Comparison of ENCODE assay signal across 8 mouse cellular contexts in genomic region chr17:24687146-24687595, GRCm38 (mm10). TPM values are rescaled to one million over a fixed set of nuclear protein-coding genes. Genes with fewer than 3 reads are reported as not detected.
DNase-seq lines count a peak whose midpoint lies in the region; ATAC-seq and TF ChIP-seq lines count a peak whose summit lies in the region.

No protein-coding gene starts in this region.

- no peak overlapping the region for H3K27ac ChIP-seq in embryonic facial prominence, embryonic 10.5 days (replicated peaks)
- H3K27ac ChIP-seq in limb, embryonic 12.5 days, result no peak overlapping the region
- no peak overlapping the region for H3K27ac ChIP-seq in midbrain, embryonic 12.5 days (replicated peaks)
- no peak overlapping the region for H3K27ac ChIP-seq in stomach, postnatal 0 days (replicated peaks)

- peak overlapping the region; percentile 50 for H3K4me3 ChIP-seq in embryonic facial prominence, embryonic 10.5 days
- peak overlapping the region; percentile 29 for H3K4me3 ChIP-seq in limb, embryonic 12.5 days (replicated peaks)
- H3K4me3 ChIP-seq in midbrain, embryonic 12.5 days, result peak overlapping the region; percentile 28
- peak overlapping the region; percentile 34 for H3K4me3 ChIP-seq in stomach, postnatal 0 days (ENCODE audit: low read depth, low read length)

- H3K4me1 ChIP-seq in embryonic facial prominence, embryonic 10.5 days, result peaks cover 31% of the 10 kb centered on the region
- peaks cover 15% of the 10 kb centered on the region for H3K4me1 ChIP-seq in limb, embryonic 12.5 days (replicated peaks)
- H3K4me1 ChIP-seq in midbrain, embryonic 12.5 days, result peaks cover 23% of the 10 kb centered on the region
- peaks cover 8% of the 10 kb centered on the region for H3K4me1 ChIP-seq in stomach, postnatal 0 days (replicated peaks; ENCODE audit: control insufficient read depth, insufficient read depth)

- no peak for TF ChIP-seq EP300 in stomach, postnatal 0 days (optimal IDR thresholded peaks at IDR 0.05)

- H3K4me2 ChIP-seq in limb, embryonic 12.5 days, result peak overlapping the region; percentile 52
- peak overlapping the region; percentile 50 for H3K4me2 ChIP-seq in midbrain, embryonic 12.5 days (replicated peaks)
- peak overlapping the region; percentile 56 for H3K4me2 ChIP-seq in stomach, postnatal 0 days (replicated peaks; ENCODE audit: low read depth)

- H3K27me3 ChIP-seq in embryonic facial prominence, embryonic 10.5 days (replicated peaks; ENCODE audit: low read depth, poor library complexity, severe bottlenecking), result peaks cover 58% of the 10 kb centered on the region
- peaks cover 61% of the 10 kb centered on the region for H3K27me3 ChIP-seq in limb, embryonic 12.5 days
- peaks cover 52% of the 10 kb centered on the region for H3K27me3 ChIP-seq in midbrain, embryonic 12.5 days
- H3K27me3 ChIP-seq in stomach, postnatal 0 days (ENCODE audit: control insufficient read depth, insufficient read depth, low read length), result peaks cover 6% of the 10 kb centered on the region

- intact Hi-C loops in heart, postnatal 14 days (cut with DNase I), result no loop called here

- H3K9ac ChIP-seq in limb, embryonic 12.5 days (replicated peaks), result peak overlapping the region; percentile 37; the same call in 1 of the 2 replicates
- H3K9ac ChIP-seq in midbrain, embryonic 12.5 days (replicated peaks), result peak overlapping the region; percentile 39; the same call in 1 of the 2 replicates
- peak overlapping the region; percentile 27; the same call in 1 of the 2 replicates for H3K9ac ChIP-seq in stomach, postnatal 0 days (ENCODE audit: low read length)

- ATAC-seq in limb, embryonic 12.5 days (ENCODE audit: insufficient number of reproducible peaks, insufficient read depth, low FRiP score, low TSS enrichment, low read depth), result no peak
- ATAC-seq in midbrain, embryonic 12.5 days (ENCODE audit: low FRiP score, low read depth), result no peak
- peak; percentile 69 for ATAC-seq in stomach, postnatal 0 days (ENCODE audit: low FRiP score, low TSS enrichment)

- TF ChIP-seq CTCF in stomach, postnatal 0 days (IDR thresholded peaks at IDR 0.05; ENCODE audit: low read depth), result peak; percentile 19; the same call in 1 of the 2 replicates

- peaks cover 9% of the 10 kb centered on the region for H3K36me3 ChIP-seq in embryonic facial prominence, embryonic 10.5 days (replicated peaks)
- H3K36me3 ChIP-seq in limb, embryonic 12.5 days, result peaks cover 8% of the 10 kb centered on the region
- H3K36me3 ChIP-seq in midbrain, embryonic 12.5 days, result peaks cover 7% of the 10 kb centered on the region; the same call in 1 of the 2 replicates
- no peaks in the 10 kb centered on the region for H3K36me3 ChIP-seq in stomach, postnatal 0 days (ENCODE audit: control insufficient read depth, insufficient read depth, low read length)

- H3K9me3 ChIP-seq in embryonic facial prominence, embryonic 10.5 days, result no peaks in the 10 kb centered on the region
- H3K9me3 ChIP-seq in limb, embryonic 12.5 days, result no peaks in the 10 kb centered on the region
- H3K9me3 ChIP-seq in midbrain, embryonic 12.5 days, result no peaks in the 10 kb centered on the region
- H3K9me3 ChIP-seq in stomach, postnatal 0 days (ENCODE audit: control insufficient read depth, low read length), result no peaks in the 10 kb centered on the region

- 2% methylated on average over 25 of the region's 25 CpGs for WGBS in embryonic facial prominence, embryonic 10.5 days
- 3% methylated on average over 25 of the region's 25 CpGs for WGBS in limb, embryonic 12.5 days
- 1% methylated on average over 25 of the region's 25 CpGs for WGBS in midbrain, embryonic 12.5 days
- WGBS in stomach, postnatal 0 days, result 1% methylated on average over 24 of the region's 25 CpGs

- DNase-seq in right cerebral cortex, postnatal 14 days, result peak; percentile 32
- no peak for DNase-seq in right cerebral cortex, postnatal 25 days
- DNase-seq in embryonic facial prominence, embryonic 10.5 days (ENCODE audit: low spot score), result peak; percentile 63
- peak; percentile 48 for DNase-seq in heart, postnatal 14 days
- peak; percentile 77 for DNase-seq in stomach, postnatal 0 days (ENCODE audit: low spot score)
- no peak for DNase-seq in frontal cortex, adult 2 months (ENCODE audit: extremely low spot score in 1 of 2, low spot score in 1 of 2)

RNA-seq across cellular contexts. Expression of gene Syngr3, which starts 2.6 kb away (rescaled TPM):
- polyA plus RNA-seq in embryonic facial prominence, embryonic 10.5 days (2016; fragmentation: Nextera tagmentation; extraction: Ambion mirVana), result 6.0 and 8.1 TPM in 2 replicates
- under 1 TPM in 1 of 2 experiments, not detected in 1; 0.12 TPM for total RNA-seq in heart, postnatal 14 days (2021)
- polyA plus RNA-seq in limb, embryonic 12.5 days (2016; fragmentation: Nextera tagmentation; extraction: Ambion mirVana), result 7.5 and 8.2 TPM in 2 replicates
- polyA plus RNA-seq in midbrain, embryonic 12.5 days (2016; fragmentation: Nextera tagmentation; extraction: Ambion mirVana), result 27.6 and 31.7 TPM in 2 replicates
- polyA plus RNA-seq in stomach, postnatal 0 days (2015; fragmentation: Nextera tagmentation; extraction: Ambion mirVana), result 5.0 and 5.9 TPM in 2 replicates
- polyA plus RNA-seq in frontal cortex, adult 2 months (2012; rRNA removed), result 170 and 183 TPM in 2 replicates

RNA-seq across cellular contexts. Expression of gene Gfer, which starts 8.8 kb away (rescaled TPM):
- 48.9 and 52.3 TPM in 2 replicates for polyA plus RNA-seq in embryonic facial prominence, embryonic 10.5 days (2016; fragmentation: Nextera tagmentation; extraction: Ambion mirVana)
- total RNA-seq in heart, postnatal 14 days (2021), result 10 to 100 TPM; 15.9 to 16.2 TPM
- 49.7 and 53.5 TPM in 2 replicates for polyA plus RNA-seq in limb, embryonic 12.5 days (2016; fragmentation: Nextera tagmentation; extraction: Ambion mirVana)
- polyA plus RNA-seq in midbrain, embryonic 12.5 days (2016; fragmentation: Nextera tagmentation; extraction: Ambion mirVana), result 43.9 and 48.4 TPM in 2 replicates
- 27.2 and 27.7 TPM in 2 replicates for polyA plus RNA-seq in stomach, postnatal 0 days (2015; fragmentation: Nextera tagmentation; extraction: Ambion mirVana)
- polyA plus RNA-seq in frontal cortex, adult 2 months (2012; rRNA removed), result 22.6 and 24.1 TPM in 2 replicates

RNA-seq across cellular contexts. Expression of gene Noxo1, which starts 8.9 kb away (rescaled TPM):
- polyA plus RNA-seq in embryonic facial prominence, embryonic 10.5 days (2016; fragmentation: Nextera tagmentation; extraction: Ambion mirVana), result 0.72 and 1.9 TPM in 2 replicates
- total RNA-seq in heart, postnatal 14 days (2021), result 1 to 10 TPM in 1 of 2 experiments, under 1 TPM in 1; 0.96 to 1.0 TPM
- 1.7 and 1.8 TPM in 2 replicates for polyA plus RNA-seq in limb, embryonic 12.5 days (2016; fragmentation: Nextera tagmentation; extraction: Ambion mirVana)
- 1.7 and 2.2 TPM in 2 replicates for polyA plus RNA-seq in midbrain, embryonic 12.5 days (2016; fragmentation: Nextera tagmentation; extraction: Ambion mirVana)
- 3.3 and 3.7 TPM in 2 replicates for polyA plus RNA-seq in stomach, postnatal 0 days (2015; fragmentation: Nextera tagmentation; extraction: Ambion mirVana)
- polyA plus RNA-seq in frontal cortex, adult 2 months (2012; rRNA removed), result 5.9 and 6.7 TPM in 2 replicates

RNA-seq across cellular contexts. Expression of gene Zfp598, which starts 17.7 kb away (rescaled TPM):
- polyA plus RNA-seq in embryonic facial prominence, embryonic 10.5 days (2016; fragmentation: Nextera tagmentation; extraction: Ambion mirVana), result 29.0 and 30.4 TPM in 2 replicates
- 10 to 100 TPM; 20.2 to 21.6 TPM for total RNA-seq in heart, postnatal 14 days (2021)
- polyA plus RNA-seq in limb, embryonic 12.5 days (2016; fragmentation: Nextera tagmentation; extraction: Ambion mirVana), result 24.5 and 28.4 TPM in 2 replicates
- polyA plus RNA-seq in midbrain, embryonic 12.5 days (2016; fragmentation: Nextera tagmentation; extraction: Ambion mirVana), result 23.5 and 25.0 TPM in 2 replicates
- 9.7 and 12.4 TPM in 2 replicates for polyA plus RNA-seq in stomach, postnatal 0 days (2015; fragmentation: Nextera tagmentation; extraction: Ambion mirVana)
- polyA plus RNA-seq in frontal cortex, adult 2 months (2012; rRNA removed), result 53.8 and 59.4 TPM in 2 replicates

RNA-seq across cellular contexts. Expression of gene Tbl3, which starts 20.3 kb away (rescaled TPM):
- polyA plus RNA-seq in embryonic facial prominence, embryonic 10.5 days (2016; fragmentation: Nextera tagmentation; extraction: Ambion mirVana), result 152 and 162 TPM in 2 replicates
- total RNA-seq in heart, postnatal 14 days (2021), result 10 to 100 TPM; 16.8 to 19.5 TPM
- polyA plus RNA-seq in limb, embryonic 12.5 days (2016; fragmentation: Nextera tagmentation; extraction: Ambion mirVana), result 99.7 and 103 TPM in 2 replicates
- 86.8 and 97.6 TPM in 2 replicates for polyA plus RNA-seq in midbrain, embryonic 12.5 days (2016; fragmentation: Nextera tagmentation; extraction: Ambion mirVana)
- polyA plus RNA-seq in stomach, postnatal 0 days (2015; fragmentation: Nextera tagmentation; extraction: Ambion mirVana), result 33.7 and 36.3 TPM in 2 replicates
- 56.1 and 56.2 TPM in 2 replicates for polyA plus RNA-seq in frontal cortex, adult 2 months (2012; rRNA removed)

Comparison
In these comparisons a context has a peak if more than half of its experiments do, and no peak if none do; other contexts are left out.
1. DNase-seq: peak in right cerebral cortex, postnatal 14 days (single experiment), embryonic facial prominence, embryonic 10.5 days (single experiment), heart, postnatal 14 days (2 of 2) and stomach, postnatal 0 days (single experiment); none in right cerebral cortex, postnatal 25 days (single experiment) and frontal cortex, adult 2 months (0 of 2).
2. Peak in every context shown above with its lines, with median percentiles within 50 percentile points of each other: H3K4me3 ChIP-seq, H3K4me2 ChIP-seq and H3K9ac ChIP-seq.